Mouse (Mus musculus): ENCODE results near the gene Arhgap15. TPM values are rescaled to one million over a fixed set of nuclear protein-coding genes. Genes with fewer than 3 reads are reported as not detected.

The Arhgap15 gene
- polyA plus RNA-seq, 1 experiment = 42.7 TPM

GRCm38 (mm10) chr2:44304261-44304970 is 555.8 kb downstream of the Arhgap15 start:
- no peak overlapping the region for H3K4me3 ChIP-seq (ENCODE audit: insufficient read depth, low read length)
- no peaks in the 10 kb centered on the region for H3K4me1 ChIP-seq (ENCODE audit: control insufficient read depth, insufficient read depth, low read length)
- no peak overlapping the region for H3K27ac ChIP-seq (ENCODE audit: insufficient read depth, low read depth, low read length)
- TF ChIP-seq POLR2A (IDR thresholded peaks at IDR 0.05; ENCODE audit: borderline replicate concordance, low read depth, low read length) = no peak
- no peak for TF ChIP-seq CTCF (IDR thresholded peaks at IDR 0.05; ENCODE audit: low read depth, low read length)

DNA sequence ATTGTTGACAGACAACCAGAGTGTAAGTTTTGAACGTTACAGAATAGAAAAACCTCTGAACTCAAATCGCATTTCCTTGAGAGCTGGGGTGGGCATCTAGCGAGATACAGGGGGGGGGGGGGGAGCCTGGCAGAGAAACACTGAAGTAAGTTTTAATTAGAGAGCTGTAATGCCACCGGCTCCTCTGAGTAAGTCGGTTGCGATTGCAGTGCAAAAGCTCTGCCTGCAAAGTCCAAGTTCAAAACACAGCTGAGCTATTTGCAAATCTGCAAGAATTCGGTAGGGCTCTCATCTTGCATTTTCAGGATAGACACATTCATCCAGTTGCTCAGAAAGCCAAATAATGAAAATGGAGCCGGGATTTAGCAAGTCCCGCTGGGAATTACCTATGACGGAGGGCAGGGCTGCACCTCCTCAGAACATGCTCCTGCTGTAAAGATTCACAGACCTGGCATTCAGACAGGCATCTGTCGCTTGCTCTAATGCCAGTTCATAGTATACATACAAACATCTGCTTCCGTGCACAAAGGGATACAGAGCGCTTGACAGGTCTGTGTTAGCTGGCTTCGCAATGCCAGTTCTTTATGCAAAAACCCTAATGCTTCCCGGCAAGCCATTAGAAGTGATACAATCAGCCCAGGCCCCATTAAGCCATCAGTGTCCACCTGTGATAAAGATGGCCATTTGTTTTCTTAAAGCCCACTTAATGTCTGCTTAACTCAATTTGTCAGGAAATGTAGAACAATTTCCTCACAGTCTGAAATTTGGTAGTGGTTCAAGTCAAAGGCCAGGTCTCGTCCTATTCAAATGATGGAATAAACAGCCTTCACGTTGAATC is 556.6 kb downstream of the Arhgap15 start:
- no peaks in the 10 kb centered on the region for H3K4me1 ChIP-seq (ENCODE audit: control insufficient read depth, insufficient read depth, low read length)
- H3K27ac ChIP-seq (ENCODE audit: insufficient read depth, low read depth, low read length) = no peak overlapping the region
- no peak overlapping the region for H3K4me3 ChIP-seq (ENCODE audit: insufficient read depth, low read length)
- TF ChIP-seq POLR2A (IDR thresholded peaks at IDR 0.05; ENCODE audit: borderline replicate concordance, low read depth, low read length) (no peak), CTCF (IDR thresholded peaks at IDR 0.05; ENCODE audit: low read depth, low read length) (no peak)

DNA sequence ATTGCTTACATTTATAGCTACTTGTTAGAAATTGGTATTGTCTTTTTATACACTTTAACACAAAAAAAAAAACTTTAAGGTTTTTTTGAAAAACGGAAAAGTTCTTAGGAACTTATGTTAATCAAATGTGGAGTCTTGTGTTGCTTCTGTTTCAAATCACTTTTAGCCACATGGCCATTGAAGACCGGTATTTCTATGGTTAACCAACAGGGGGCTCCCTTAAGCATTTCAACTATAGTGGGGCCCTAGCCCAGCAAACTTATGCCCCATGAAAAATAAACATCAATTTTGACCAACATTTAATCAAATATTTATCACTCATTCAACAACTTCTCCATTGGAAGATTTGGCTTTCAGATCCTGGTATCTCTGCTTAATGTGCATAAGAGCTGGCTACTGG is 557.5 kb downstream of the Arhgap15 start:
- H3K4me3 ChIP-seq (ENCODE audit: insufficient read depth, low read length) = no peak overlapping the region
- TF ChIP-seq CTCF (IDR thresholded peaks at IDR 0.05; ENCODE audit: low read depth, low read length) = no peak
- TF ChIP-seq POLR2A (IDR thresholded peaks at IDR 0.05; ENCODE audit: borderline replicate concordance, low read depth, low read length) = no peak
- H3K27ac ChIP-seq (ENCODE audit: insufficient read depth, low read depth, low read length) = no peak overlapping the region
- no peaks in the 10 kb centered on the region for H3K4me1 ChIP-seq (ENCODE audit: control insufficient read depth, insufficient read depth, low read length)

DNA sequence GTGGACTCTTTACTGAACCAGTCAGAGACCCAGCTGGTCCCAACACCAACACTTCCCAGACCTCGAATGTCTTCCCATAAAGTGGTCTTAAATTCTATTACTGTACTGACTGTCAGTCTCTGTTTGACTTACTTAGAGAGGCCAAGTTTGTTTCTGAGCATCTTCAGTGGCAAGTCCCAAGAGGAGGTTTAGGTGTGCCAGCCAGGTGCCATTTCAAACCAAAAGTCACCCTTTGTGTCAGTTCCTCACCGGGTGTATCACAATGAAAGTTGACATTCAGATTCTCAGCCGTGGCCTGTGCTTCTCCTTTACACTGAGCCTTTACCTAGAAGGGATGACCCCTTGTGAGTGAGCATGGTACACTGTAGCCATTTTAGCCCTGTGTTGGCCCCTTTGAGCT is 560.5 kb downstream of the Arhgap15 start:
- H3K27ac ChIP-seq (ENCODE audit: insufficient read depth, low read depth, low read length) = no peak overlapping the region
- no peak overlapping the region for H3K4me3 ChIP-seq (ENCODE audit: insufficient read depth, low read length)
- TF ChIP-seq CTCF (IDR thresholded peaks at IDR 0.05; ENCODE audit: low read depth, low read length) = no peak
- TF ChIP-seq POLR2A (IDR thresholded peaks at IDR 0.05; ENCODE audit: borderline replicate concordance, low read depth, low read length) = no peak
- peaks cover 4% of the 10 kb centered on the region for H3K4me1 ChIP-seq (ENCODE audit: control insufficient read depth, insufficient read depth, low read length)

- no peak overlapping the region for H3K4me3 ChIP-seq (ENCODE audit: insufficient read depth, low read length)
- peaks cover 4% of the 10 kb centered on the region for H3K4me1 ChIP-seq (ENCODE audit: control insufficient read depth, insufficient read depth, low read length)
- no peak overlapping the region for H3K27ac ChIP-seq (ENCODE audit: insufficient read depth, low read depth, low read length)
- TF ChIP-seq CTCF (IDR thresholded peaks at IDR 0.05; ENCODE audit: low read depth, low read length) = no peak
- no peak for TF ChIP-seq POLR2A (IDR thresholded peaks at IDR 0.05; ENCODE audit: borderline replicate concordance, low read depth, low read length)
These were observed 560.9 kb downstream of the Arhgap15 start for GRCm38 (mm10) chr2:44309556-44309955.

DNA sequence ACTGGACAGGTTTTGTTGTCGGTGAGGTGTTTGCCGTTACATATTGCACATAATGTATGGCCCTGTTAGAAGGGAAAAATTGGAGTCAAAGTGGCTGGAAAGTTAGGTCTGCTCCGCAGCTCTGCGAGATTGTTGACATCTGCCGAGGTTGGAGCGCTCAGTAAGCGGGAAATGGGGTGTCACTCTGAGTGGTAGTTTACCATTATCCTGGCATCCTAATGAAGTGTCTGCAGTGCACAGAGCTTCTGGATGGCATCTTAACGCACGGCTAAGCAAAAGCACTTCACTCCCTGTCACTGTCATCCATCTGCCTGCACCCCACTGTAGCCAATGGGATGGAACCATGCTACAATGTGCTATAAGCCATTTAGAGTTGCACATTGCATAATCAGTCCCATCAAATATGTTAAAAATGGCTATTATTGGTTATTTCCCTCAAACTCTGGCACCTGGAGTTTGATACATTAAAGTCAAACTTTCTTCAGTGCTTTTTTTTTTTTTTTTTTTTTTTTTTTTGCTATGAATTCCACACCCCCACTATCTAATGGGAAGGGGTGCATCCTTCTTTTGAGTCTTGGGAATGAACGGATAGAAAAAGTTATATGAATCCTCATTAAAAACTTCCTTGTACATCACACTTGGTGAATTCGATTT is 561.6 kb downstream of the Arhgap15 start:
- TF ChIP-seq POLR2A (IDR thresholded peaks at IDR 0.05; ENCODE audit: borderline replicate concordance, low read depth, low read length) (no peak), CTCF (IDR thresholded peaks at IDR 0.05; ENCODE audit: low read depth, low read length) (no peak)
- H3K4me1 ChIP-seq (ENCODE audit: control insufficient read depth, insufficient read depth, low read length) = peaks cover 4% of the 10 kb centered on the region
- H3K27ac ChIP-seq (ENCODE audit: insufficient read depth, low read depth, low read length) = no peak overlapping the region
- no peak overlapping the region for H3K4me3 ChIP-seq (ENCODE audit: insufficient read depth, low read length)

GRCm38 (mm10) chr2:44311216-44311615 is 562.6 kb downstream of the Arhgap15 start:
- H3K4me3 ChIP-seq (ENCODE audit: insufficient read depth, low read length) = no peak overlapping the region
- TF ChIP-seq CTCF (IDR thresholded peaks at IDR 0.05; ENCODE audit: low read depth, low read length) (no peak), POLR2A (IDR thresholded peaks at IDR 0.05; ENCODE audit: borderline replicate concordance, low read depth, low read length) (no peak)

GRCm38 (mm10) chr2:44313573-44313972 is 564.9 kb downstream of the Arhgap15 start:
- peaks cover 4% of the 10 kb centered on the region for H3K4me1 ChIP-seq (ENCODE audit: control insufficient read depth, insufficient read depth, low read length)
- TF ChIP-seq CTCF (IDR thresholded peaks at IDR 0.05; ENCODE audit: low read depth, low read length) (no peak), POLR2A (IDR thresholded peaks at IDR 0.05; ENCODE audit: borderline replicate concordance, low read depth, low read length) (no peak)
- H3K27ac ChIP-seq (ENCODE audit: insufficient read depth, low read depth, low read length) = peak overlapping the region; percentile 21

More at GRCm38 (mm10) chr2:44311216-44311615, 562.6 kb downstream of the Arhgap15 start:
- no peak overlapping the region for H3K27ac ChIP-seq (ENCODE audit: insufficient read depth, low read depth, low read length)
- peaks cover 4% of the 10 kb centered on the region for H3K4me1 ChIP-seq (ENCODE audit: control insufficient read depth, insufficient read depth, low read length)

DNA sequence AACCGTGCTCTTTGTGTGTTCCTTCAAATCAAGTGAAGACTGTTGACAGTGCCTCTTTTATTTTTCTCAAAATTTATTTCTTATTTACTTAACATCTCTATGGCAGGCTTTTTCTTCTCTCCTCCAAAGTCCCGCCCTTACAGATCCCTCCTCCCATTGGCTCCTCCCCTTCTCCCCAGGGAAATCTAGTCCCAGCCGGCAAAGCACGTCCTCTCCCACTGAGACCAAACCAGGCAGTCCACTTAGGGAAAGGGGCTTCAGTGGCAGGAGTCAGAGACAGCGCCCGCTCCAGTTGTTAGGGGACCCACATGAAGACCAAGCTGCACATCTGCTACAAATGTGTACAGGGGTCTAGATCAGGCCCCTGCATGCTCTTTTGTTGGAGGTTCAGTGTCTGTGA is 569.8 kb downstream of the Arhgap15 start:
- no peak overlapping the region for H3K4me3 ChIP-seq (ENCODE audit: insufficient read depth, low read length)
- TF ChIP-seq CTCF (IDR thresholded peaks at IDR 0.05; ENCODE audit: low read depth, low read length) (no peak), POLR2A (IDR thresholded peaks at IDR 0.05; ENCODE audit: borderline replicate concordance, low read depth, low read length) (no peak)
- peaks cover 2% of the 10 kb centered on the region for H3K4me1 ChIP-seq (ENCODE audit: control insufficient read depth, insufficient read depth, low read length)
- no peak overlapping the region for H3K27ac ChIP-seq (ENCODE audit: insufficient read depth, low read depth, low read length)

More at GRCm38 (mm10) chr2:44313573-44313972, 564.9 kb downstream of the Arhgap15 start:
- no peak overlapping the region for H3K4me3 ChIP-seq (ENCODE audit: insufficient read depth, low read length)

All from bone marrow macrophage, adult 2 months (primary cell).